Mouse (Mus musculus) neural tube, embryonic 12.5 days (tissue): ENCODE measurements around the gene Slc7a15. TPM values are rescaled to one million over a fixed set of nuclear protein-coding genes. Genes with fewer than 3 reads are reported as not detected.
"Not testable (repeated sequence)": the region's sequence is repeated elsewhere in the genome, so short reads cannot be mapped to it uniquely, and the experiment has no call there.

Experiments used
- ATAC-seq: fragments of 200-750 bp; cut with Nextera tagmentation; 2 replicates; pipeline ENCODE4 v1.8.0; 2017; ENCODE audit warnings: low read depth, mild to moderate bottlenecking, moderate TSS enrichment, moderate library complexity; ENCODE audit not compliant: low FRiP score
- H3K27ac ChIP-seq: fragments of 300-500 bp; sonication (generic); 2 replicates; pipeline ENCODE4 v1.5.1; 2016
- H3K27me3 ChIP-seq: fragments of 300-500 bp; sonication (generic); replicated peaks from 2 replicates; pipeline ENCODE4 v1.6.1; 2016; ENCODE audit warnings: mild to moderate bottlenecking
- H3K36me3 ChIP-seq: fragments of 300-500 bp; sonication (generic); 2 replicates; pipeline ENCODE4 v1.6.1; 2016; ENCODE audit warnings: mild to moderate bottlenecking
- H3K4me1 ChIP-seq: fragments of 300-500 bp; sonication (generic); 2 replicates; pipeline ENCODE4 v1.6.1; 2016
- H3K4me2 ChIP-seq: fragments of 300-500 bp; sonication (generic); replicated peaks from 2 replicates; pipeline ENCODE4 v1.6.1; 2016; ENCODE audit warnings: mild to moderate bottlenecking
- H3K4me3 ChIP-seq: fragments of 300-500 bp; sonication (generic); 2 replicates; pipeline ENCODE4 v1.5.1; 2016
- H3K9ac ChIP-seq: fragments of 300-500 bp; sonication (generic); 2 replicates; pipeline ENCODE4 v1.6.1; 2016; ENCODE audit warnings: mild to moderate bottlenecking
- H3K9me3 ChIP-seq: fragments of 300-500 bp; sonication (generic); 2 replicates; pipeline ENCODE4 v1.6.1; 2016; ENCODE audit warnings: mild to moderate bottlenecking
- WGBS: fragments of 180-500 bp; shearing (Covaris S2); methylation state at CpG from one replicate; pipeline ENCODE4 v1.1.7; 2016; 5-methylcytosine and 5-hydroxymethylcytosine counted together
- polyA plus RNA-seq: library from polyadenylated mRNA; unstranded; fragments of >200 nt; fragmentation: Nextera tagmentation; extraction: Ambion mirVana; gene quantifications from 2 replicates; pipeline ENCODE4 v1.2.1, GENCODE M21; 2016

The Slc7a15 gene
- polyA plus RNA-seq, 1 experiment from 2014 or later = not detected

GRCm38 (mm10) chr12:8620678-8621018 is 21.8 kb upstream of the Slc7a15 start:
- Histone ChIP-seq H3K4me2 (no peak overlapping the region), H3K9ac (no peak overlapping the region), H3K27ac (no peak overlapping the region), H3K4me3 (no peak overlapping the region), H3K36me3 (no peaks in the 10 kb centered on the region), H3K9me3 (no peaks in the 10 kb centered on the region), H3K4me1 (no peaks in the 10 kb centered on the region), H3K27me3 (no peaks in the 10 kb centered on the region)
- 88% methylated on average over 5 of the region's 5 CpGs for WGBS
- 0 out of 2 replicates have a peak, but pooled peaks have one; percentile 44 for ATAC-seq

GRCm38 (mm10) chr12:8619827-8620677 is 21.2 kb upstream of the Slc7a15 start:
- H3K36me3 ChIP-seq = no peaks in the 10 kb centered on the region
- no peak overlapping the region for H3K4me3 ChIP-seq
- H3K4me1 ChIP-seq = no peaks in the 10 kb centered on the region
- H3K9me3 ChIP-seq = no peaks in the 10 kb centered on the region
- H3K4me2 ChIP-seq = no peak overlapping the region
- H3K9ac ChIP-seq = no peak overlapping the region
- peak; percentile 83 for ATAC-seq
- no peak overlapping the region for H3K27ac ChIP-seq
- H3K27me3 ChIP-seq = no peaks in the 10 kb centered on the region
- 80% methylated on average over 9 of the region's 9 CpGs for WGBS

DNA sequence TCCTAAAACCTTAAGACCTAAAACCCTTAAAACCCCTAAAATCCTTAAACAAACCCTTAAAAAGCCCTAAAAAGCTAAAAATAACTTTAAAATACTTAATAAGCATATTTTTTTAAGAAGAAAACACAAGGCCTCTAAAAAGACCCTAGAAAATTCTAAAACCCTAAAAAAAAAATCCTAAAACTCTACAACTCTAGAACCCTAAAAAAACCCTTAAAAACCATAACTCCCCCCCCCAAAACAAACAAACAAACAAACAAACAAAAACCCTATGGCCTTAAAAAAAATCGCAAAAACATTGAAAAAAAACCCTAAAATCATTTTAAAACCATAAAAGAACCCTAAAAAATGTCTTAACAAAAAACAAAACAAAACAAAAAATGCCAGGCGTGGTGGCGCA is 19.4 kb upstream of the Slc7a15 start:
- whole genome bisulfite sequencing = 92% methylated on average over 3 of the region's 3 CpGs
- no peak overlapping the region for H3K4me2 ChIP-seq
- H3K4me1 ChIP-seq = no peaks in the 10 kb centered on the region
- no peak overlapping the region for H3K4me3 ChIP-seq
- H3K36me3 ChIP-seq = no peaks in the 10 kb centered on the region
- no peaks in the 10 kb centered on the region for H3K9me3 ChIP-seq
- H3K27ac ChIP-seq = no peak overlapping the region
- no peak overlapping the region for H3K9ac ChIP-seq
- H3K27me3 ChIP-seq = no peaks in the 10 kb centered on the region
- no peak for ATAC-seq

- no peak overlapping the region for H3K4me2 ChIP-seq
- H3K9ac ChIP-seq = no peak overlapping the region
- no peaks in the 10 kb centered on the region for H3K4me1 ChIP-seq
- no peak overlapping the region for H3K27ac ChIP-seq
- no peak for ATAC-seq
- H3K9me3 ChIP-seq = no peaks in the 10 kb centered on the region
- no peaks in the 10 kb centered on the region for H3K36me3 ChIP-seq
- WGBS = 97% methylated on average over 3 of the region's 3 CpGs
- no peaks in the 10 kb centered on the region for H3K27me3 ChIP-seq
- no peak overlapping the region for H3K4me3 ChIP-seq
Measured at GRCm38 (mm10) chr12:8609070-8609469, 10.2 kb upstream of the Slc7a15 start.

GRCm38 (mm10) chr12:8595611-8596010 is 3.3 kb downstream of the Slc7a15 start:
- Histone ChIP-seq H3K27ac (no peak overlapping the region), H3K9me3 (0 out of 2 replicates have a peak, but pooled peaks cover 4% of the 10 kb centered on the region), H3K27me3 (no peaks in the 10 kb centered on the region), H3K4me3 (no peak overlapping the region), H3K4me2 (no peak overlapping the region), H3K9ac (no peak overlapping the region), H3K36me3 (no peaks in the 10 kb centered on the region), H3K4me1 (no peaks in the 10 kb centered on the region)
- 91% methylated on average over 7 of the region's 7 CpGs for WGBS
- ATAC-seq = no peak

DNA sequence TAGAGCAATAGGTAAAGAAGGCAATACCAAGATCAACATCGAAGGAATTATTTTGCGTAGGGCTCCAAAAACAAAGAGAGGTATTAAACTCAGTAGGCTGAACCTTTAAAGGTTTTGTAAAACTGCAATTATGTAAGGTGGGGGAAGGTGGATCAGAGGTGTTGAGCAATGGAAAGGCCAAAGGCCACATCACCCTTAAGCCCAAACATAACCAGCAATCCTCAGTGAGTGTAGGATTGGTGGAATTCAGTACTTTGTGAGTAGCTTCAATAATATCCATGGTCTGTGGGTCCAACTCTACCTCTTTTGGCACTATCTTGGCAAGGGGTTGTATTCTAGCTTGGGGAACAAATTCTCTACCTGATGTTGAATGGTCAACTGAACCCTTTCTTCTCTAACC is 7.5 kb downstream of the Slc7a15 start:
- H3K9ac ChIP-seq, H3K36me3 ChIP-seq, ATAC-seq, H3K4me2 ChIP-seq, H3K27ac ChIP-seq, H3K27me3 ChIP-seq, H3K4me3 ChIP-seq, H3K4me1 ChIP-seq, H3K9me3 ChIP-seq: not testable (repeated sequence)
- WGBS = 94% methylated on average over 2 of the region's 2 CpGs

DNA sequence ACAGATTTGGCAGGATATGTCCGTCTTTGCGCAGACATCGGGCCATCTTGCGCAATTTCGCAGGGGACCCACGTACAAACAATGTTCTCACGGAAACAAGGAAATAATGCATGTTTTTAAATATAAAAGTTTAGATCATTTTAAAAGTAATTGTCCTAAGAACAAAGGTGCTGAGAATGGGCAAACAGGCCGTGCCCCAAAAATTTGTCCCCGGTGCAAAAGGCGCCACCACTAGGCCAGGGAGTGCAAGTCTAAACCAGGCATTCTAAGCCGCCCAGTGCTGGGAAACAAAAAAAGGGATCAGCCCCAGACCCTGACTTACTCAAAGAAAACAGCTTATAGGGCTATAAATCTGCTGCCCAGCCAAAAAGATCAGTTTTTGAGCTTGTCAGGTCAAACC is 25.5 kb downstream of the Slc7a15 start:
- ATAC-seq = no peak
- no peak overlapping the region for H3K4me2 ChIP-seq
- no peak overlapping the region for H3K9ac ChIP-seq
- H3K4me3 ChIP-seq = no peak overlapping the region
- H3K9me3 ChIP-seq = no peaks in the 10 kb centered on the region
- WGBS = 81% methylated on average over 11 of the region's 11 CpGs
- no peaks in the 10 kb centered on the region for H3K4me1 ChIP-seq
- no peaks in the 10 kb centered on the region for H3K36me3 ChIP-seq
- no peak overlapping the region for H3K27ac ChIP-seq
- H3K27me3 ChIP-seq = no peaks in the 10 kb centered on the region

DNA sequence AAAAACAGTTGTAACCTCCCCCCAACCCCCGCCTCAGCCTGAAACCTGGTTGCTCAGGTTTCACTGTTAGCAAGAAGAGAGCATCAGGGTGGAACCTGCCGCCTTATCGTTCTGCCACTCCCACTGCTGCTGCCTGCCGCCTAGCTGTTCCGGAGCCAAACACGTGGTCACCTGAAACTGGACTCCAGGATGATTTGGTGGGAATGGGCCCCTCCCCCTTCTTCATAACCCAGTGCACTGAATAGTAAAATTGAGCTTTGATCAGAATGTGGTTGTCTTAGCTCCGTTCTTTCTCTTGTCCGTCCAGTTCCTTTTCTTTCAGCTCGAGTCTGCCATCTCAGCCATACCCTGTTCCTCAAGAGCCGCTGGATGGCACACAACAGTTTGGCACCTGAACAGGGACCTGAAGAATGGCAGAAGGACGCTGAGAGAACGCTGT is 26.9 kb downstream of the Slc7a15 start:
- 48% methylated on average over 12 of the region's 12 CpGs for WGBS
- not testable (repeated sequence) for H3K27ac ChIP-seq, H3K36me3 ChIP-seq, H3K4me2 ChIP-seq, H3K4me3 ChIP-seq, ATAC-seq, H3K9me3 ChIP-seq, H3K27me3 ChIP-seq, H3K9ac ChIP-seq, H3K4me1 ChIP-seq

DNA sequence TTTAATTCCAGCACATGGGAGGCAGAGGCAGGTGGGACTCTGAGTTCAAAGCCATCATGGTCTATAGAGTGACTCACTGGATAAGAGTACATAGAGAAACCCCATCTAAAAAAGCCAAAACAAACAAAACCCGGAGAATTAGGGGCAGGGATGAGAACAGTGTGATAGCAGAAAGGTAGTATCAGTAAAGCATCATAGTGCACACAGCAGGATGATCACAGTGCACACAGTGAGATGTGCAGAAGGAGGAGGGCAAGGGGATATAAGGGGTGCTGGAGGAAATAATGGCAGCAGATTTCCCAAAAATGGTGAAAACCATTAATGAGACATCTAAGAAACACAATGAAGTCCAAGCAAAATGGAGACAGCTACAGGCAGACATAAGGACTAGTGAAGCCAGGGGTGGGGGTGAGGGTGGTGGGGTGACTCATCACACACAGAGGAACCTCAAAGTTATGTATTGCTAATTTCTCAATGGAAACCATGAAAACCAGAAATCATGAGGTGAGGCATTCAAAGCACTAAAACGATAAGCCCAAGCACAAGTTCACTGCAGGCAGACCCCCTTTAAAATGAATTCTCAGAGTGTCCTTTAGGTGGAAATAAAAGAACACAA is 27.5 kb downstream of the Slc7a15 start:
- H3K9me3 ChIP-seq, H3K27ac ChIP-seq, H3K9ac ChIP-seq: not testable (repeated sequence)

GRCm38 (mm10) chr12:8562213-8562612 is 36.7 kb downstream of the Slc7a15 start:
- not testable (repeated sequence) for H3K9me3 ChIP-seq, H3K9ac ChIP-seq, H3K36me3 ChIP-seq, H3K27me3 ChIP-seq, H3K27ac ChIP-seq, H3K4me1 ChIP-seq, H3K4me3 ChIP-seq
- H3K4me2 ChIP-seq = peak overlapping the region; percentile 32; the same call in 1 of the 2 replicates
- 35% methylated on average over 8 of the region's 8 CpGs for WGBS
- ATAC-seq = peak; percentile 56

More for the DNA sequence above, 27.5 kb downstream of the Slc7a15 start:
- 78% methylated on average over 2 of the region's 2 CpGs for WGBS
- H3K36me3 ChIP-seq, H3K4me3 ChIP-seq, H3K4me2 ChIP-seq, ATAC-seq, H3K4me1 ChIP-seq, H3K27me3 ChIP-seq: not testable (repeated sequence)

DNA sequence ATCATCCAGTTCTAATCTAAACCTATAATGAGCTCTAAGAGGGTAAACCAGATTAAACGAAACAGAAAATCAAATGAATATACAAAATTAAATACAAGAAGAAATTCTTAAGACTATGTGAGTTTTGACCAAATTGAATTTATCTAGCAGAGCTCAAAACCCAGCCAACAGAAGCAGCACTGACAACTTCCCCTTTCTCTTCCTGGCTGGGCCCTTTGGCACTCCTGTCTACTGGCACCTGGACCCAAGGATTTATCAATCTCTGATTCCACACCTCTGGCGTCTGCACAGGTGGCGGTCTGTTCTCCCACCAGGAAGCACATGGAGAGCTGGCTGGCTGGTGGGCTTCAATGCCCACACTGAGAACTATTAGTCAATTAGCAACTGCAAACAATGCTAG is 39.0 kb downstream of the Slc7a15 start:
- not testable (repeated sequence) for H3K4me3 ChIP-seq, H3K4me2 ChIP-seq, H3K9ac ChIP-seq, H3K4me1 ChIP-seq, H3K27ac ChIP-seq, H3K27me3 ChIP-seq, ATAC-seq, H3K9me3 ChIP-seq, H3K36me3 ChIP-seq
- 86% methylated on average over 3 of the region's 3 CpGs for WGBS

DNA sequence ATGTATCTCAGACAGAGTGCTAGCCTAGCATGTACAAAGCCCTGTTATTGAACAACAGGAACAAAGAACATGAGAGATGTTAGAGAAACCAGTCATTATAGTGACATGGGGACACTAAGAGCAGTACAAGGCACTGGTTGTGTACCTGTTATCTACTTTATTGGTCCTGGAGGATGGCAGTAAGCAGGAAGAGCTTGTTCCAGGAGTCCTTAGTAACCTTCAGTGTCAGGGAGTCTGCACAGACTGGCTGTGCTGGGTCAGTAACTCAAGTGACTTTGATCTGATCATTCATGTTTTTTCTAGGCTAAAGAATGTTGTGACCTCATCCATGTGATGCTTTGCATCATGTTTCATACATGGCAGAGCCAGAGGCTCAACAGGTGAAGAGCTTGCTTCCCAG is 42.7 kb downstream of the Slc7a15 start:
- Histone ChIP-seq H3K4me2 (no peak overlapping the region), H3K27me3 (no peaks in the 10 kb centered on the region), H3K9ac (no peak overlapping the region), H3K9me3 (no peaks in the 10 kb centered on the region), H3K4me1 (no peaks in the 10 kb centered on the region), H3K36me3 (no peaks in the 10 kb centered on the region), H3K27ac (no peak overlapping the region), H3K4me3 (no peak overlapping the region)
- ATAC-seq = no peak

GRCm38 (mm10) chr12:8555419-8555818 is 43.4 kb downstream of the Slc7a15 start:
- no peaks in the 10 kb centered on the region for H3K9me3 ChIP-seq
- ATAC-seq = no peak
- no peak overlapping the region for H3K4me3 ChIP-seq
- H3K9ac ChIP-seq = no peak overlapping the region
- H3K4me2 ChIP-seq = no peak overlapping the region
- no peaks in the 10 kb centered on the region for H3K4me1 ChIP-seq
- no peaks in the 10 kb centered on the region for H3K36me3 ChIP-seq
- H3K27me3 ChIP-seq = no peaks in the 10 kb centered on the region
- H3K27ac ChIP-seq = no peak overlapping the region
